Mouse (Mus musculus) thymus, adult 2 months (tissue): ENCODE measurements at regions not wholly inside any gene's neighbourhood (a gene's known extent, or its start where the extent isn't known, plus 50 kb on each side); places are given as distances from the start of the nearest gene placed in this dataset.

Source experiments
- CTCF ChIP-seq: fragments of 200-500 bp; IDR thresholded peaks from 2 replicates; pipeline ENCODE4 v1.5.1; 2012; ENCODE audit warnings: mild to moderate bottlenecking, control low read depth, low read length, moderate library complexity, borderline replicate concordance; ENCODE audit not compliant: control insufficient read depth, poor library complexity, insufficient read depth; ENCODE audit errors: extremely low read depth
- POLR2A ChIP-seq: fragments of 200-500 bp; IDR thresholded peaks from 2 replicates; pipeline ENCODE4 v1.6.1; 2012; ENCODE audit warnings: mild to moderate bottlenecking, low read length, control low read depth, moderate library complexity; ENCODE audit not compliant: control insufficient read depth, poor library complexity, insufficient read depth; ENCODE audit errors: extremely low read depth

DNA sequence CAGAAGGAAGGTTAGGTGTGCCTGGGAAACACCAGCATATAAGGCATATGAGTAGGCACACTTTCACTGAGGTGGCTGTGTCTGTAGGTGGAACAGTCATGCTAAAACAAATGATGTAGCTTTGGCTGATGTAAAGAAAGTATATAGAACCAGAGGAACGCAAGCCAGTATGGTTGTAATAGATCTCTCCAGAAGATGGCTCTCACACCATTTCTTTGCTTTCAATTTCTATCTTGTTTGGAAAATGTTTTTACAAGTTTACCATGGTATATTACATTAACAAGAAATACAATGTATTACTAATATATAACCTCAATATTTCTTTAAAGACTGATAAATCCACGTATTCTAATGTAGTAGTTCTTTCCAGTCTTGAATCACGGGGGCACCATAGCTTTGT lies 304.4 kb upstream of the Btbd3 start:
- no peak for TF ChIP-seq CTCF
- TF ChIP-seq POLR2A, result no peak
